Mouse (Mus musculus): ENCODE measurements at regions not wholly inside any gene's neighbourhood (a gene's known extent, or its start where the extent isn't known, plus 50 kb on each side); places are given as distances from the start of the nearest gene placed in this dataset.

DNA sequence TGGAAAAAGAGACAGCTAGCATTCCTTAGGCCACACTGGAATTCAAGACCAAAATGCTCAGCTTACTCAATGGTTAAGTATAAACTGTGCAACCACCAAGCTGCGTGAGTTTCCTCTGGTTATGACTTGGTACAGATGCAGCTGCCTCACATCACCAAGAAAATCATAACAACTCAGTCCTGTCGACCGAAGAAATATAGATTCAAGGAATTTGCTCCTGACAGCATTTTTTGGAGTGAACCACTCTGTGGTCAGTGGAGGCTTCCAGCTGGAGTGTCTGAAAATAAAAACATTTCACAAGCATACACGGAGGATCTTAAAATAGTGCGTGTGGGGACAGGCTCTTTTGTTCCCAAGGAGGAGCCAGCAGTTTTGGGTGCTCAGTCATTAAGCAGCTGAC lies 253.8 kb downstream of the Bckdhb start:
- DNase-seq = no peak

DNA sequence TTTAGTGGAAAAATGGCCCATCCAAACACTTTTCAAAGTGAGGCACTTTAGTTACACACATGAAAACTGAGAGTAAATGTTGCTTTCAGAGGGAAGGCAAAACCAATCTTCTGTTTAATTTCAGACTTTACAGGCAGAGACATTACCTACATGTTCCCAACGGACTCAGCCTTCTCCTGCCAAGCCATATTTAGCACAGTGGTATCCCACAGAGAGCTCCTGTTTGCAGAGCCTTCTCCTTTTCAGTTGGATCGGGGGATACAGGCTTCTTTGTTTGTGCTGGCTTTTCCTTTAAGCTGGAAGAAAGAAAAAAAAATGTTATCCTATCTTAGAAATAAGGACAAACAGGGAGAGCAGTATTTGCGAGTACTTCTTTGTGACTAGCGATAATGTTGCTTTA lies 254.3 kb downstream of the Bckdhb start:
- no peak for DNase-seq

- no peak for DNase-seq
Measured at GRCm38 (mm10) chr9:84183637-84184374, 258.9 kb downstream of the Bckdhb start.

- DNase-seq = no peak
Measured at GRCm38 (mm10) chr9:84187531-84187930, 262.6 kb downstream of the Bckdhb start.

DNA sequence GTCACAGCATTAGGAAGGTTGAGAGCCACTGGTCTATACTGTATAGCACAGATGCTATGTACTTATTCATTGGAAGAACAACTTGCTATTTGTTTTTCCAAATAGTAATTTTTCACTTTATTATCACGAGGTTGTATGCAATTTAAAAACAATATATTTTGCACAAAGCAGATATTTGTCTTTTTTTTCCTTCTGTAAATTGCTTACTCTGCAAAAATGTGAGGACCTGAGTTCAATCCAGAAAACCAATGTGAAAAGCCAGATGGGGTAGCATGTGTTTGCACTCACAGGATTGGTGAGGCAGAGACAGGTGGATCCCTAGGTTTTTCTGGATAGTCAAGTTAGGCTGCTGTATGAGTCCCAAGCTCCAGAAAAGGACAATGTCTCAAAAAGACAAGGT lies 268.5 kb downstream of the Bckdhb start:
- no peak for DNase-seq

DNA sequence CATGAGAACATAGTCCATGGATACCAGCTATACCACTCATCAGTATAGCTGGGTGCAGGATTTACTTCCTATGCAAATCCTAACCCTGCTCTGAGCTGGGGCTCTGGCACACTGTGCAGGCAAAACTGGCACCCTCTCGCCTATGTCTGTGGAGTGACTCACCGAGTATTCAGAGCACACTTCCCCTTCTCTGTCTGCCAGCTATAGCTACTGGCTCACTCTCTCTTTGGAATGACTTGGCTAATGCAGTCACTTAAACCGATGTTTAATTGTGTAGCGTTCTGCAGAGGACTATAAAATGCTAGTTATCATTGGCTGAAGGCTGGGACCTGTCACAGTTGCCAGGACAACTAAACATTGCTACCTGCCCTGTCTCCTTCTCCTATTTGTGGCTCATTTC lies 269.8 kb downstream of the Bckdhb start:
- no peak for DNase-seq

- DNase-seq = no peak
Measured at GRCm38 (mm10) chr9:84195338-84195737, 270.4 kb downstream of the Bckdhb start.

- no peak for DNase-seq
Measured at GRCm38 (mm10) chr9:84200208-84200607, 275.3 kb downstream of the Bckdhb start.

GRCm38 (mm10) chr9:84204056-84204455 lies 279.1 kb downstream of the Bckdhb start:
- DNase-seq = no peak

- no peak for DNase-seq
Measured at GRCm38 (mm10) chr9:84240491-84240975, 315.6 kb downstream of the Bckdhb start.

- no peak for DNase-seq
Measured at GRCm38 (mm10) chr9:84249765-84250164, 324.8 kb downstream of the Bckdhb start.

DNA sequence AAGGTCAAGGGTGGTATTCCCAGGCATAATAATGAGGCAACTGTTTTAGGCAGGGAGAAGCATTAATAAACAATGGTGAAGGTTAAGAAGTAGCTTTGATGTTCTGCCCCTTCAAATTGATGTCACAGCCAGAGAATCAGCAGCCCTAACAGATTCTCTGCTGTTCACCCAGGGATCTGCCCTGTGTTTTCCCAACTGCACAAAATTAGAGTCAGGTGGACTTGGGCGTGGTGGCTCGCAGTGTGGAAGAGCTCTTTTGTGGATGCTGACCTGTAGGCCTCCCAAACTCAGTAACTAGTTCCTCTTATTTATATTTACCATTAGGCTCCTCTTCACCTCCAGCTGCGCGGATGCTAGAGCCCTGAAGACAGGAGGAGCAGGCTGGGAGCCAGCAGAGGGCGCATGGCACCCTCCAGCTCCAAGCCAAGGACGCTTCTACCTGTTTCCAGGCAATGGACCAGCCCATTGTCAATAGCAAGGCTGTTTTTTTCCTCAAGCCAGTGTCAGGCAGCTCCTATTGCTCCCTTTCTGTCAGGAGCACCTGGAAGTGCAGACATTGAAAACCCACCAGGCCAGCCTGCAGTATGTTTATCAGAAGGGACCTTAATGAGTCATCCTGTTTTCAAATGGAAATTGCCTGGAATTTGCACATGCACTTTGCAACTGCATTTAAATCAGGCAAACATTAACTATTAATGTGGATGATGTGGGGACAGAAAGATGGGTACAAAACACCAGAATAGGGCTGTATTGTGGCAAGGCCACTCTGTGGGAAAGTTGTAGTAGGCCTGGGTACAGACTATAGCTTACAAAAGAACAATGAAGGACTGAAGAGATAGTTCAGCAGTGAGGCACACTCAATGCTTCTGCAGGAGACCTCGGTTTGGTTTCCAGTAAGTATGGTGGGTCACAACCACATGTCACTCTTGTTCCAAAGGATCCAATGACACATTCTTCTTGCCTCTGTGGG lies 328.4 kb downstream of the Bckdhb start:
- DNase-seq = peak; percentile 53

- DNase-seq = no peak
Measured at GRCm38 (mm10) chr9:84258488-84258887, 333.5 kb downstream of the Bckdhb start.

DNA sequence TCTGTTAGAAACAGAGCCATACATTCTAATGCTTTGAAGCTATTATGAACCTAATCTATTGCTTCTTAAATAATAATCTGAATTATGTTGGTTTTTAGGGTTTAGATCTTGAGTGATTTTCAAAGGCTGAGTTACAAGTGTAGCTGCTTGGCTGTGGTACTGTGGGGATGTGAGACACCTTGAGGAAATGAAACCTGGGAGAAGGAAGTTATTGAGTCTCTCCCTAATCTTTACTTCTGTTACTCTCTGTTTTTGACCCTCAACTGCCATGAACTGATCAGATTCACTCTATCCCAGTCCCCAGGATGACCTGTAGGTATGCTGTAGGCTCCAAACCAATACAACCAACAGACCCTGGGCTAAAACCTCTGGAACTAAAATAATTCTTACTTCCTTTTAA lies 334.8 kb downstream of the Bckdhb start:
- no peak for DNase-seq

- no peak for DNase-seq
Measured at GRCm38 (mm10) chr9:84262151-84262550, 337.2 kb downstream of the Bckdhb start.

DNA sequence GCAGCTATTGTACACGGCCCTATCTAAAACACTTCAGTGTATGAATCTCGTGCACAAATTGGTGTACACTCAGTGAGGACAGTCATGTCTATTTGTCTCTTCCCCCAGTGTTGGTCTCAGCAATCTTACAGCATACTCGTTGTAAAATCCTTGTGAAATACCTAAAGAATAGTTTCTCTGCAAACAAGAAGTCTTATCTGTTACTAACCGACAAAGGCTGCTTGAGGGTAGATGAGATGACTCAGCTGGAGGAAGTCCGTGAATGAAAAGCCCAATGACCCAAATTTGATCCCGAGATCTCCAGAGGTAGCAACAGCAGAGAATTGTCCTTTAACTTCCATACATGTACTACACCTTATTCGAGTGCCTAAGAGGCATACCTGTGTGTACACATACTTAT lies 342.0 kb downstream of the Bckdhb start:
- DNase-seq = no peak

GRCm38 (mm10) chr9:84274608-84275007 lies 349.7 kb downstream of the Bckdhb start:
- no peak for DNase-seq

DNA sequence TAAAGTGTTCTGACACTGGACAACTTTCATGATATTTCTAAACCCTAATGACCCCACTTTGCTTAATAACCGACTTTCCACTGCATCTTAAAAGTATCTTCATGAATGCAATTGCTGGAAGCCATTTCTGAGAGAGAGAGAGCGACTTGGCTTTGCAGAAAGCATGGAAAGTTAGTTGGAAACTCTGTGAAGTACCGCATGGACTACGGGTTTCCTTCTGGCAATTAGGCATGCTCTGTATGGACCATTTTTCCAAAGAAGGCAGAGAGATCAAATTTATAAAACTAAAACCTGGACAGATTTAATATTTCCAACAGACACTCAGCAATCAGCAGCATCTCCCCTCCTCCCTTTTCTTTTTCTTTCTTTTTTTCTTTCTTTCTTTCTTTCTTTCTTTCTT lies 353.4 kb downstream of the Bckdhb start:
- DNase-seq = no peak

GRCm38 (mm10) chr9:84278731-84279130 lies 353.8 kb downstream of the Bckdhb start:
- DNase-seq = no peak

GRCm38 (mm10) chr9:84280898-84281297 lies 356.0 kb downstream of the Bckdhb start:
- DNase-seq = no peak

- DNase-seq = peak; percentile 3
Measured at GRCm38 (mm10) chr9:84281610-84282009, 356.7 kb downstream of the Bckdhb start.

- DNase-seq = no peak
Measured at GRCm38 (mm10) chr9:84283296-84283695, 358.4 kb downstream of the Bckdhb start.

GRCm38 (mm10) chr9:84285604-84286003 lies 360.7 kb downstream of the Bckdhb start:
- no peak for DNase-seq

Data from adrenal gland, postnatal 10 days (tissue).